Mouse (Mus musculus) cerebellum, adult (tissue): ENCODE data around the gene Fgfr2.
"Not testable (repeated sequence)": the region's sequence is repeated elsewhere in the genome, so short reads cannot be mapped to it uniquely, and the experiment has no call there.

Experiments
- ATAC-seq: cut with Nextera tagmentation; 2 replicates; pipeline ENCODE4 v1.9.2; 2017; ENCODE audit warnings: mild to moderate bottlenecking, moderate library complexity, mixed read lengths; ENCODE audit not compliant: insufficient number of reproducible peaks, low FRiP score, low TSS enrichment

Gene Fgfr2

DNA sequence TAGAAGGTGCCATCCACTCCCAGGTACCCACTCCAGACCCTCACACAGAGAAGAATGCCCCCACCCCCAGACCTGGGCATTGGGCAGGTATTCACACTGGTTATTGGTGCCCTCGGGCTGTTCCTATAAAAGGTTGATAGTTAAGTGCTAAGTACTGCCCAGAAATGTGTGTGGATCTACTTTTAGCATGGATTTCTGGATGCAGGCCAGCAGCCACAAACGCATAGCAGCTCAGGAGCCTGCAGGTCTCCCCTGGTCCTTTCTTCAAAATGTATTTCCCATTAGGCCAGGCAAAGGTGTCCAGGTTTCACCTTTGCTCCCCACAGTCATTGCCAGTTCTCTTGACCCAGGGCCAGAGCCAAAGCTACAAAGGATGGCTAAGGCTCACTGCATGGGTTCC lies 614.0 kb downstream of the Fgfr2 start:
- no peak for ATAC-seq

DNA sequence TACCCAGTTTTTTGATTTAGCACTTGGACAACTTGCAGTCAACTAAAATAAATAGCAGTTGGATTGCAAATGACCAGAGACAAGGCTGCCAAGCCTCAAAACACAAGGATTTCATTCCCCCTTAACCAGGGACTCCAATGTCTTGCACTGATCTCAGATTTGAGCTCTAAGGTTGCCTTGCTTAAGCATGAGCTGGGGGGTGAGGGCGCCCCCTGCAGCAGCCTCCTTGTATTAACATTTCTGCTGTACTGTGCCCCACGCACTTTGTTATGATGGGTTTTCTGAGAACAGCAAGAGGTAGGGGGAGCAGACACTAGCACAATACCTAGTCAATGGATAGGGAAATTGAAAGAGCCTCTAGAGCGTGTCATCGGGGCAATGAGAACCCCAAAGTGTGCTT lies 615.8 kb downstream of the Fgfr2 start:
- no peak for ATAC-seq

DNA sequence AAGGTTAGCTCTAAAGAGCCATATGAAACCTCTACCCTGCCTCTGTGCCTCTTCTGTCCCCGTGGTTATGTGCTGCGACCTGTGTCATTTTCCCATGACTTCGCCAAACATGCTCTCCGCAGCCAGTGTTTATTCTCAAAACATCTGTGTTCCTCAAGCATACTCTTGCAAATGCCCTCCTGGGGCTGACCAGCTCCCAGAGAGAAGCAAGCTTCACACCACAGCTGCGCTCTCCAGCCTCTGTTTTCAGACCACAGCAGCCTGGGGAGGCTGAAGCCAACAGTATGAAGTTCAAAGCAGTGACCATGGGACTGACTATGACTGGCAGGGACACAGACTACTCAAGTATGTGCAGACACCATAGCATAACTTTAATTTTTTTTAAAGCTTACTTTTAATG lies 616.9 kb downstream of the Fgfr2 start:
- ATAC-seq = no peak

DNA sequence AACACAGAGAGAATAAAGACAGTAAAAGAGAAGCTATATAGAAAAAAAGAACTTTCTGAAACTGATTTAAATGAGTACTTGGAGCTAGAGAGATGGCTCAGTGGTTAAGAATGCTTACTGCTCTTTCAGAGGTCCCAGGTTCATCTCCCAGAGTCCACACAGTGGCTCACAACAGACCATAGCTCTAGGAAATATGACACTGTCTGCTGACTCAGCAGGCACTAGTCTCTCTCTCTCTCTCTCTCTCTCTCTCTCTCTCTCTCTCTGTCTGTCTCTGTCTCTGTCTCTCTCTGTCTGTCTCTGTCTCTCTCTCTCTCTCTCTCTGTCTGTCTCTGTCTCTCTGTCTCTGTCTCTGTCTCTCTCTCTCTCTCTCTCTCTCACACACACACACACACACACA lies 620.7 kb downstream of the Fgfr2 start:
- ATAC-seq = not testable (repeated sequence)

DNA sequence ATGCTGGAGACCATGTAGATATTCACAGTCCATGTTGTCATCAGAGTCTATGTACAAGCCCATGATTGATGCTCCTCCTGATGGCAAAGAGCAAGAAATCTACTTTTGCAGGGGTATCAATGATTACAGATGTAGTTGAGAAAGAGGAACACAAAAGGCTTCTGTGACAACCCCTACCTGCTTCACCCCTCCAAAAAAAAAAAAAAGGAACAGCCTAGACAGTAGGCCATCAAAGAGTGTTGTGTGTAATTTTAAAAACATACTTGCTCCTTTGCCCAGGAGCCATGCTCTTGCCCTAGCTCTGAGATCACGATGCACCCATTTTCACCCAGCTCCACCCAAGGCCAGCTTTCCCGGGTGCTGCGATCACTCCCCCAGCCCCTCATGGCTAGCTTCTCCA lies 626.0 kb downstream of the Fgfr2 start:
- no peak for ATAC-seq

DNA sequence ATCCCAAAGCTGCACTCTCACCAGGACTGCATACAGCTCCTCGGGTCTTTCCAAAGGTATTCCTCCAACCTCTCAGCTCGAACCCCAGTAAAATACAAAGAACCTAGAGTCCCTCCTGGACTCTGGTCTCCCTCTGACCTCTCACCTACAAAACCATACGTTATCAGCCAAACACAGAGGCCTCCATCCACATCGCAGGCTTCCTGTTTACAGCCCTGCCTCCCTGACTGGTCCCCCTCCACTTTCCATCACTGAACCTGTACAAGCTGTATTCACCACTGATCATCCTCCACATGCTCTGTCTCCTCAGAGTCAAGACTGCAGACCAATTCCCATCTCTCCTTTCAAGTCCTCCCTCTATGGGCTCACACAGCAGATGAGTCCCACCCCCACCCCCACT lies 628.9 kb downstream of the Fgfr2 start:
- no peak for ATAC-seq

DNA sequence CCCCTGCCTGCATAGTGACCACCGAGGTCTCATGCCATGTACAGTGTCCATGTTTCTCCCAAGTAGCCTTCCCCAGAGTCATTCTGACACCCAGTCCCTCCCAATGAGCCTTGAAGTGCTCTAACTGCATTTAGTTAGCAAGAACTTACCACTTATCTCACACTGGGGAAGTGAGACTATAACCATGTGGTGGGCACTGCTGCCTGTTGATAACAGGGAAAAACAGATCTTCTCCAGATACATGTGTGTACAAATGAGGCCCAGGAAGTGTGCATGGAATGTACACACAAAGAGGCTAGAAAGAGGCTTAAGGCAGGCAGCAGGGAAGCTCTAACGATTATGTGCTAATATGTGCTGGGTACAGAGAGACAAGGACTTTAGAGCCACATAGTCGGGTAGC lies 629.5 kb downstream of the Fgfr2 start:
- ATAC-seq = no peak

DNA sequence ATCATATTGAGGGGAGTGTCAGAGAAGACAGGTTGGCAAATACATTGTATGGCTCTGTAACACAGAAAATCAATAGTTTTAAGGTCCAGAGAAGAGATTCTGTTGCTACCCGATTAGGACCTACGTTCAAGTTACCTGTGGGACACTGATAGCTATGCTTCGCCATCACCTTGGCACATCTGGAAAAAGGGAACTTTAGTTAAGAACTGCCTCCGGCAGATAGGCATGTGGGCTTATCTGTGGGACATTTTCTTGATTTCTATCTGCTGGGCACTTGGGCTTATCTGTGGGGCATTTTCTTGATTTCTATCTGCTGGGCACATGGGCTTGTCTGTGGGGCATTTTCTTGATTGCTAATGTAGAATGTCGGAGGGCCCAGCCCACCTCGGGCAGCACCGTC lies 631.2 kb downstream of the Fgfr2 start:
- ATAC-seq = no peak

DNA sequence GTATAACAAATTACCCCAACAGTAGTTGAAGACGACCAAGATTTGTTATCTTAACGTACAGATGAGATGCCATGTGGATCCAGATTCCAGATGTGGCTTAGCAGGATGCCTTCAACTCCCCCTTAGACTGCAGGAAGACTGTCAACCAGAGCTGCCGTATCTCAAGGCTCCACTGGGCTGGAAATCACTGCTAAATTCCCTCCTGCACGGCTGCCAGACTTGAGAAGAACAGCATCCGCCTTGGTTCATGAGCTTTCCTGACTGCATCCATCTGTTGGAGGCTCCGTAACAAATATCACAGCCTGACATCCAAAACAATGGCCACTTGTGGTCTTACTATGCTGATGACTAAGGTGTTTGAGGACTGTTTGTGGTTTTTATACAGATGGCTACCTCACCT lies 635.8 kb downstream of the Fgfr2 start:
- no peak for ATAC-seq

DNA sequence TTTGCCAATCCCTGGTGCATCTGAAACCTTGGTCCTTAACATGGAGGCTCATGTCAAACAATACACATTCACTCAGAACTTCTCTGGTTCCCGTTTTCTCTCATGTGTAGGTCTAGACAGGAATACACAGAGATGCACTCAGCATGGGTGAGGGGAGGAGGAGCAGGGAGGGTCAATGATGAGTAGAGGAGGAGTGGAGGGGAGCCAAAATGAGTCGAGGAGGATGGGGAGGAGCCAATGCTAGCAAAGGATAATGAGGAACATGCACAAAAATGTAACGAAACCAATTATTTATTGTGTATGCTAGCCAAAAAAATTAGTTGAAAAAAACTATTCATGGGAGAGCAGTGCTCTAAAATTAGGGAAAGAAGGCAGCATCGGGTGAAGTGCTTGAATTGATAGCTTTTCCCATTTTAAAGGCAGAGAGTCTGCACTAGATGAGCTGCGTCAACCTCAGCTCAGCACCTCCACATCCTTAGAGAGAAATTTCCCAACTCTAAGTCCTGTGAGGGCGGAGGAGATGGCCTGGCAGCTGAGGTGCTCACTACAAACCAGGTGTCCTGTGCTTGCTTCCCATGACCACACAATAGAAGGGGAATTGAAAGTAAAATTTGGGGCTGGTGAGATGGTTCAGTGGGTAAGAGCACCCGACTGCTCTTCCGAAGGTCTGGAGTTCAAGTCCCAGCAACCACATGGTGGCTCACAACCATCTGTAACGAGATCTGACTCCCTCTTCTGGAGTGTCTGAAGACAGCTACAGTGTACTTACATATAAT lies 636.6 kb downstream of the Fgfr2 start:
- ATAC-seq = no peak

DNA sequence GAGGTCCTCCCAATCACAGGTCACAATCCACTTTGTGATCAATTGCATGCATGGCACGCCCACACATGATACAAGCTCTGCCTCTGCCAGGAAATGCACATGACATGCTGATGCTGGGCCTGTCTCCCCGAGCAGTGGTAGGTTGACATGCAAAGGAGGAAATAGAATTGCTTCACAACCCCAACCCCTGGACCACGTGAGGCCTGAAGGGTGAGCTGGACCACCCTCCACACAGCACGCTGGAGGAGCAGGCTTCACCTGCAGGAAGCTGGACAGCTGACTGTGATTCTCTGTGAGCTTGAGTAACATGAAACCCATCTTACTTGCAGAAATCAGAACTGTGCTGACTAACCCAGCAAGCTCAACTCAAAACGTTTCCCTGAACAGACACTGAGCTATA lies 638.7 kb downstream of the Fgfr2 start:
- no peak for ATAC-seq

DNA sequence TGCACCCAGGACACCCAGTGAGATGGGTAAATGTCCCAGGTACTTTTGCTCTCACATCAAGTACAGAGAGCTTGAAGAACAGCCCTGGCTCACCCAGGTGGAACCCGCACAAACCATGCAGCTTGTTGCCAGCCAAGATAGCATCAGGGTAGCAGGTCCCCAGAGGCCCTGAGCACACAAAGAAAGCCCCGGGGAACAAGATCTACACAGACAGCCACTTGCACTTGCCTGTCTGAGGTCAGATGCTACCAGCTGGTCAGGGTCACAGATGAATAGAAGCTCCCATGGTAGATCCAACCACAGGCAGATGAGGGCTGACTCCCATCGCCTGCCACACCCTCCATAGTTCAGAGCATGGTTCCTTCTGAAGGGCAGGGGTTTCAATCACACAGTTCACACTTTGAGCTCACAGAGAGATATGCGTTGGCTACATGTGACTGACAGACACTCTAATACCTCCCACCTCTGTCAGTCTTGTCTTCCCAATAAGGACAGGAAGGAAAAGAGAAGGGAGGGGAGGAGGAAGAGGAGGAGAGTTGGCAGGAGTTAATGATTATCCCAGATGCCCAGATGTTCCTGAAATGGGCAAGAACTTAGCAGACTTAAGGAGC lies 642.3 kb downstream of the Fgfr2 start:
- no peak for ATAC-seq

DNA sequence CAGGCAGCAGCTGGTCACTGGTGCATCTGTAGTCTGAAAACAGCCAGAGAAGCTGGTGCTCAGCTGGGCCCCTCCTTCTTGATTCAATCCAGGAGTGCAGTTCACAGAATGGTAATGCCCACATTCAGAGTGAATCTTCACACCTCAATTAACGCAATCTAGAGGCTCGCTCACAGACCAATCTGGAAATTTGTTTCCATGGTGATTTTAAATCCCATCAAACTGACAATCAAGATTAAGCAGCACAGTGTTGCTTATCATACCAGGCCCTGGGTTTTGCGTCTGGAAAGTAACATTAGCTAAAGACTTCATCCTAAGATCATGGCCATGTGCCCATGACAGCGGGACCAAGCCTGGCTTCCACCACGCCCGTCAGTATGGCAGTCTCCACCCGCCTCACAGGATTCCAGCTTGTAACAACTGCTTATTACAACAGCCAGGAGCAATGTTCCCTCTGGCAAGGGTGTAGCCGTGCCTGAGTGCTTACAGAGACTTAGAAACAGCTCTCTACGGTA lies 644.8 kb downstream of the Fgfr2 start:
- no peak for ATAC-seq

DNA sequence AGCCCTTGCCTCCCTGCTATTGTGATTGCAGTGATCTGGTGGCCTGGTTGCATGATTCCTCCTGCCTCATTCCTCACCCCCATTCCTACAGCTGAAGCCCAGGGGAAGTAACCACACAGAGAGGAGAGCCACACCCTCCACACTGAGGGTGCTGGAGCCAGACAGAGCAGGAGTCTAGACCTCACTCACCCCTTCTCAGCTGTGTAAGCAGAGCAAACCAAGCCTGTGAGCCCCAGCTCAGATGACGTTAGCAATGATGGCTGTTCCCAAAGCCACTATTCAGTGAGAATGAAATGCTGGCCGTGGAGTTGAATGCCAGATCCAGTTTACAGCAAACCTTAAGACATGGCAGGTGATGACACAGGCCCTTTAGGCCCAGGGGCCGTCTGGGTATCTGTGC lies 645.4 kb downstream of the Fgfr2 start:
- no peak for ATAC-seq

DNA sequence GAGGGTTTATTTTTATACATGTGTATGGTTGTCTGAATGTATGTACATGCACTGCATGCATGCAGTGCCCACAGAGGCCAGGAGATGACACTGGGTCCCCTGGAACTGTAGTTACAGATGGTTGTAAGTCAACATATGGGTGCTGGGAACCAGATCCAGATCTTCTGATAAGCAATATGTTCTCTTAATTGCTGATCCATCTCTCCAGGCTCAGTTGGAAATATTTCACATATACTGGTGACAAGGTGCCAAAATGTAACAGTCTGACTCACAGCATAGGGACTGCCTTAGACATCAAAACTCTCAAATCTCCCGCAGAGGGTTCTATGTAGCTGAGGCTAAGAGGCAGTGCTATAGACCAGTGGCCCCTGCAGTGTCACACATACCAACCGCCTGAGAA lies 646.7 kb downstream of the Fgfr2 start:
- ATAC-seq = no peak

DNA sequence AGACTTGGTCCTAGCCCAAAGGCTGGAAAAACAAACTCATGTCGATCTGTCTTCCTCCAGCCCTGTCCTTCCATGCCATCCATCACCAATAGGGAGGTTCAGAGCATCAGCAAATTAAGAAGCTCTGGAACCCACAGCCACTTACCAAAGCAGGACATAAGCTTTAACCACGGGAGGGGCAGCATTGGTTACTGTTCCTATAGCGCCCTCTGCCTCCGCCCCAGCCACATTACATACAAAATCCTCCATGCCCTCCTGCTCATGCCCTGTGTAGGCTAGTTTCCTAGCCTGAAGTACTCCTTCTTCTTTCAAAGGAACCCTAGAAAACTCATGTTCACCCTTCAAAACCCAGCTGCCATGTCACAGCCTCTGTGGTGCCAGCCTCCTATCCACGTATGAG lies 648.1 kb downstream of the Fgfr2 start:
- 0 out of 2 replicates have a peak, but pooled peaks have one; percentile 53 for ATAC-seq

DNA sequence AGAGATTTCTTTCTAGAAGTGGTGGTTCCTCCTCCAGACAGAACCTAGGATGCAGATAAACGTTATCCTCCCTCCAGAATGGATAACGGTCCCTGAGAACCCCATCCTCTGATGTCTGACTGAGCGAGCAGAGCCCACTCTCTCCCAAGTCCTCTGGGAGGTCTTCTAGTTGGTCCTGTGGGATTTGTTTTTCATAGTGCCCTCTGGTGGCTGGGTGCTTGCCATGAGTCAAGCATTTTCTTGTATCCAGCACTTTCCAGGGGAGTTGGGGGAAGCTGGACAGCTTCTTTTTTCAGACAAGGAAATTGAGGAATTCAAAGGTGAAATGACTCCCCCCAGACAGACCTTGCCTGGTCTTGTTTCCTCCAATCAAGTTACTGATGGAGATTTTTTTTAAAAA lies 651.8 kb downstream of the Fgfr2 start:
- ATAC-seq = no peak

DNA sequence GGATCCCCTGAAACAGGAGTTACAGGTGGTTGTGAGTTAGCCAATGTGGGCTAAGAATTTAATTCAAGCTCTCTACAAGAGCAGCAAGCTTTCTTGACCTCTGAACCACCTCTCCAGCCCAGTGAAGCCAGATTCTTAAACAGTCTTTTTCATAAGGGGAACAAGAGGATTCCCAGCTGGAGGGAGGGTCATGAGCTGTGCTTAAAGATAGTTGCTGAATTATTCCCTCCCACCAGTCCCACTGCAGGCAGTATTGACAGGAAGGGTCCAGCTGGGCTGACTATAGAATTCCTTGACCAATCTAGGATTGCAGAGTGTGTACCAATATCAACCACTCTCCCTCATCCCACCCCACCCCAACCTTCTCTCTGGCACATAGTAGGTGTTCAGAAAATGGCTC lies 654.8 kb downstream of the Fgfr2 start:
- no peak for ATAC-seq

DNA sequence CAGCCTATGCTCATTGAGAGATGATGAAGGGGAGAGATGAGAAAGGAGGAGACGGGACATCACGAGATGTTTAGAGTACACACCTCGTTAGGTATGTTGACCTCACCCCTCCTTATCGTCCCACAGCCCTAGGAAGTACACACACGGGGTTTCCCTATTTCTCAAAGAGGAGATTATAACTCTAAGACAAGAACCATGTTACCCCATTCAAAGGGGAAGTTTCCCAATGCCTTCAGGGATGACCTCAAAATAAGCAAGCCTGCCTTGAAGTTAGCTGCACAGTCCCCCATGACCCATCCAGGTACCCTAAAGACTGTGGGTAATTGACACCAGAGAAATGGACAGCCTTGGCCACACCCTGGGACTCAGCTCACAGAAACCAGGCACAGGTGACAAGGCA lies 657.3 kb downstream of the Fgfr2 start:
- no peak for ATAC-seq

DNA sequence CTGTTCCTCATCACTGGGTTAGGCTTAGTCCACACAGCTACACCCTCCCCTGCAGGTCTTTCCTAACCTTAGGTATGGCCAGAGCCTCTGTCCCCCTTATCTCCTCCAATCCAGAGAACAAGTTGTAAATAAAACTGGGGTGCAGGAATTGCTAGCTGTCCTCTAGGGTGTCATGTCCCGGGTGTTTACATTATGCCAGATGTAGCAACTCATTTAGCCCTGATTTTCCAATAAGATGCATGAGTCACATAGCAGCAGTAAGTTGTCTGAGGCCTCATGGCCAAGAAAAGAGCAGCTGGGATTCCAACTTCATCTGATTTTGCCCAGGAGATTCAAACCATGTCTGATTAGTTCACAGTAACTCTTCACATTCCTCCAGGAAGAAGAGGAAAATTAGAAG lies 658.3 kb downstream of the Fgfr2 start:
- no peak for ATAC-seq

DNA sequence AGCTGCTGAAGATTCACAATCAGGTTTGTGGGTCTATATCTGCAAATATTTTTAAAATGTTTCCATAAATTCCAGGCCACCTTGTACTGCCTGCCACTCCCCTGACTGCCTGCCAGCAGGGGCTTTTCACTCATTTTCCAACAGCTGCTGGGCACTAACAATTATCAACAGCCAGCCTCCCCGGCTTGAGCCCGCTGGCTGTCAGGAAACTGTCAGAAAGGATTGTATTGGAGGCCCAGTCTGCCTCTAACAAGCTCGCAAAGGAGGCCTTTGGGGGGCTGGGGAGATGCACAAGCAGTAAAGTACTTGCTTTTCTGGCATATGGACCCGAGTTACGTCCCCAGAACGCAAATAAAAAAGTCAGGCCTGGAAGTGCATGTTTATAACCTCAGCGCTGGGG lies 664.7 kb downstream of the Fgfr2 start:
- no peak for ATAC-seq

DNA sequence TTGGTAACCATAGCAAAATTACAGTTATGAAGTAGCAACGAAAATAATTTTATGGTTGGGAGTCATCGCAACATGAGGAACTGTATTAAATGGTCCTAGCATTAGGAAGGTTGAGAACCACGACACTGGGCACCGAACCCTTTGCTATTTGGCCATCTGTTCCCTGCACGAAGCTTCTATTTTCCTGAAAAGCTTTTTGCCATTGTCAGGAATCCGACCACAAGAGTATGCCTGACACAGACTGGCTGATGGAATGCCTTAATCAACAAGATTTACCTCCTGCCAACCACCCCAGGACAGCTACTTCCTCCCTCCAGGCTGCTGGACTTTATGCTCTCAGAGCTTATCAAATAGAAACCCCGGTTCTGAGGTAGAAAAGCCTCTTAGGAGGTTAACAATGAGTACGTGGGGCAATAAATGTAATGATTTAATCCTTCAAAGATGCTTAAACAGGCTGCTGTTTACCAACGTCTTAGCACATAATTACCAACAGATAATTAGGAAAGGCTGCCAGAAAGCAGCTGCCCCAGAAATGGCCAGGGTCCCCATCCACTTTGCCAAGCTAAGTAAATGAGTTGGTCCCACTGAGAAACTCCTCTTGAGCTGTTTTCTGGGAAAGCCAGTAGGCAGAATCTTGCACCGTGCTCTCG lies 668.0 kb downstream of the Fgfr2 start:
- no peak for ATAC-seq
